Comparison of ENCODE assay signal across 22 mouse cellular contexts in the genomic region with DNA sequence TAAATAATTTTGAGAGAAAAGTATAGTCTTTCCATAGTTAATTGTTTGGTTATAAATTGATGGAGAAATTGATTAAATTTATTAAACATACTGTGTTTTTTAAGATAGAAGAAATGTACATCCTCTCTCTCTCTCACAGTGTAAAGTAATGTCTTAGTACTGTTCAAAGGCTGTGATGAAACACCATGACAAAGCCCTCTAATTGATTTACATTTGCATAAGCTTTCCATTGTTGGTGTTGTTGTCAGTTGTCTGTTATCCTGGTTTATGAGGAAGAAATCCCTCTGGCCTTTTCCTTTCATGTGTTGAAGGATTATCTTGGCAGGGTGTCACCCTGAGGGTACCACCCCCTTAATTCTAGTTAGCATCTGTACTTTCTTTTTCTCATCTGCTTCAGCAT.
A peak's percentile ranks its signal among the peaks of the same experiment; 100 is the strongest.
DNase-seq lines count a peak whose midpoint lies in the region; ATAC-seq lines count a peak whose summit lies in the region.
"Had no signal": no experiment of that assay in that cellular context is flagged by ENCODE, and none has a peak within 500 bp of the region (broad histone marks: within the 10 kb centered on the region; RNA-seq: fewer than 3 reads in every experiment).

No protein-coding gene starts in this region.

- H3K4me3 ChIP-seq in midbrain, embryonic 15.5 days, result no peak overlapping the region
- H3K4me3 ChIP-seq: embryonic facial prominence, embryonic 13.5 days; forebrain, embryonic 15.5 days; heart, embryonic 13.5 days; hindbrain, embryonic 12.5 days had no signal

- no peak overlapping the region for H3K4me2 ChIP-seq in midbrain, embryonic 15.5 days
- H3K4me2 ChIP-seq: embryonic facial prominence, embryonic 13.5 days; forebrain, embryonic 15.5 days; heart, embryonic 13.5 days; hindbrain, embryonic 12.5 days had no signal

- no peaks in the 10 kb centered on the region for H3K9me3 ChIP-seq in midbrain, embryonic 15.5 days
- H3K9me3 ChIP-seq: embryonic facial prominence, embryonic 13.5 days; forebrain, embryonic 15.5 days; heart, embryonic 13.5 days; hindbrain, embryonic 12.5 days had no signal

- peak; percentile 11 for DNase-seq in retina, postnatal 1 day
- DNase-seq in retina, embryonic 14.5 days (ENCODE audit: low spot score), result no peak
- peak; percentile 43 for DNase-seq in ZHBTc4 (ENCODE audit: low read depth, low spot score)
- DNase-seq in ovary, postnatal 14 days (ENCODE audit: low spot score), result no peak
- DNase-seq in embryo, embryonic 9.5 days (ENCODE audit: extremely low spot score), result no peak
- DNase-seq: adrenal gland, adult 8-10 months; adrenal gland, postnatal 36 days; cerebellum, adult 11 months; cerebellum, adult 8-10 months; cerebellum, postnatal 14 days; gastrocnemius, postnatal 36 days; heart, adult 11 months; heart, postnatal 36 days had no signal

- no peaks in the 10 kb centered on the region for H3K4me1 ChIP-seq in midbrain, embryonic 15.5 days
- H3K4me1 ChIP-seq: embryonic facial prominence, embryonic 13.5 days; forebrain, embryonic 15.5 days; heart, embryonic 13.5 days; hindbrain, embryonic 12.5 days had no signal

- H3K36me3 ChIP-seq in midbrain, embryonic 15.5 days (replicated peaks), result no peaks in the 10 kb centered on the region
- H3K36me3 ChIP-seq: embryonic facial prominence, embryonic 13.5 days; forebrain, embryonic 15.5 days; heart, embryonic 13.5 days; hindbrain, embryonic 12.5 days had no signal

- H3K9ac ChIP-seq in midbrain, embryonic 15.5 days, result no peak overlapping the region
- H3K9ac ChIP-seq: embryonic facial prominence, embryonic 13.5 days; forebrain, embryonic 15.5 days; heart, embryonic 13.5 days; hindbrain, embryonic 12.5 days had no signal

- H3K27me3 ChIP-seq in midbrain, embryonic 15.5 days (replicated peaks), result no peaks in the 10 kb centered on the region
- H3K27me3 ChIP-seq: embryonic facial prominence, embryonic 13.5 days; forebrain, embryonic 15.5 days; heart, embryonic 13.5 days; hindbrain, embryonic 12.5 days had no signal

- ATAC-seq in midbrain, embryonic 15.5 days (replicated peaks), result peak; percentile 62; the same call in 1 of the 2 replicates
- ATAC-seq: CD4-positive, CD25-positive, alpha-beta regulatory T cell, adult 4 months; forebrain, embryonic 15.5 days; hindbrain, embryonic 16.5 days; inflammation-experienced regulatory T-cells, adult 6 months; Patski had no signal

- H3K27ac ChIP-seq in midbrain, embryonic 15.5 days, result no peak overlapping the region
- H3K27ac ChIP-seq: embryonic facial prominence, embryonic 13.5 days; forebrain, embryonic 15.5 days; heart, embryonic 13.5 days; hindbrain, embryonic 12.5 days had no signal

Comparison
In these comparisons a context has a peak if more than half of its experiments do, and no peak if none do; other contexts are left out.
1. DNase-seq: peak in retina, postnatal 1 day (single experiment) and ZHBTc4 (single experiment); none in retina, embryonic 14.5 days (single experiment), ovary, postnatal 14 days (single experiment) and embryo, embryonic 9.5 days (single experiment).